Mouse (Mus musculus) activated CD4-positive, CD25-positive, alpha-beta regulatory T cell, adult 9 weeks (primary cell): ENCODE results near the gene L1td1. TPM values are rescaled to one million over a fixed set of nuclear protein-coding genes. Genes with fewer than 3 reads are reported as not detected.

Experiments used
- polyA plus RNA-seq: library from polyadenylated mRNA; unstranded; fragments of 100-300 nt; shearing (Covaris generic); gene quantifications from one replicate; pipeline ENCODE4 v1.2.1, GENCODE M21; 2017

Gene L1td1
- not detected for polyA plus RNA-seq

GRCm38 (mm10) chr4:98726590-98727237 is at the start of gene L1td1:
Gene L1td1, plus strand, starts transcription at chr4:98726734.

Other genes with a start within 250 kb of the L1td1 start
- not detected for gene Kank4, start 90.8 kb downstream of the L1td1 start, polyA plus RNA-seq
- gene I0C0044D17Rik, start 97.1 kb downstream of the L1td1 start, polyA plus RNA-seq: not detected
- gene Usp1, start 197.1 kb downstream of the L1td1 start, polyA plus RNA-seq: 9.5 TPM